ENCODE assay signal across 9 mouse cellular contexts in genomic region chr5:77433561-77433960, GRCm38 (mm10). TPM values are rescaled to one million over a fixed set of nuclear protein-coding genes. Genes with fewer than 3 reads are reported as not detected.
DNase-seq lines count a peak whose midpoint lies in the region; ATAC-seq and TF ChIP-seq lines count a peak whose summit lies in the region.
"Had no signal": no experiment of that assay in that cellular context is flagged by ENCODE, and none has a peak within 500 bp of the region (broad histone marks: within the 10 kb centered on the region; RNA-seq: fewer than 3 reads in every experiment).

No protein-coding gene starts in this region.

- H3K27ac ChIP-seq in layer of hippocampus, adult 2 months = no peak overlapping the region
- H3K27ac ChIP-seq in hindbrain, embryonic 11.5 days (ENCODE audit: low read depth, low read length) = no peak overlapping the region

- no peaks in the 10 kb centered on the region for H3K36me3 ChIP-seq in hindbrain, embryonic 11.5 days (ENCODE audit: control insufficient read depth, insufficient read depth, low read length)

- no peak overlapping the region for H3K4me2 ChIP-seq in hindbrain, embryonic 11.5 days (replicated peaks; ENCODE audit: low read depth, low read length)

- intact Hi-C loops in left cerebral cortex, postnatal 36 days (cut with DNase I) = no loop called here

- ATAC-seq in hindbrain, embryonic 11.5 days (ENCODE audit: low FRiP score) = no peak

- no peaks in the 10 kb centered on the region for H3K9me3 ChIP-seq in hindbrain, embryonic 11.5 days (ENCODE audit: control insufficient read depth, low read length)

- H3K4me3 ChIP-seq in layer of hippocampus, adult 2 months = no peak overlapping the region
- H3K4me3 ChIP-seq in hindbrain, embryonic 11.5 days (ENCODE audit: low read depth, low read length) = no peak overlapping the region

- DNase-seq in cerebellum, postnatal 14 days = peak; percentile 22 to 35
- DNase-seq in cerebellum, postnatal 4 days (ENCODE audit: low spot score in 2 of 2) = no peak
- DNase-seq in layer of hippocampus, adult 2 months (ENCODE audit: low spot score in 2 of 2) = peak; percentile 17 to 23
- no peak for DNase-seq in layer of hippocampus, postnatal 25 days (ENCODE audit: extremely low spot score in 1 of 2, low spot score in 1 of 2)
- peak; percentile 67 for DNase-seq in brain, adult 2 months (ENCODE audit: low read depth, low spot score)
- peak; percentile 46 to 63 for DNase-seq in left cerebral cortex, postnatal 36 days (ENCODE audit: low spot score in 2 of 2)
- DNase-seq in hindbrain, embryonic 11.5 days (ENCODE audit: low spot score) = no peak
- no peak for DNase-seq in spleen, adult 12 weeks (ENCODE audit: low spot score)
- DNase-seq: embryo, embryonic 11 days had no signal

- TF ChIP-seq CTCF in layer of hippocampus, adult 2 months (conservative IDR thresholded peaks at IDR 0.05) = no peak

- no peak overlapping the region for H3K9ac ChIP-seq in hindbrain, embryonic 11.5 days (ENCODE audit: low read depth, low read length)

- WGBS in hindbrain, embryonic 11.5 days = 79% methylated on average over 9 of the region's 9 CpGs

- no peaks in the 10 kb centered on the region for H3K27me3 ChIP-seq in hindbrain, embryonic 11.5 days (ENCODE audit: control insufficient read depth, insufficient read depth, low read length)

- H3K4me1 ChIP-seq in hindbrain, embryonic 11.5 days (replicated peaks; ENCODE audit: control insufficient read depth, insufficient read depth, low read length) = no peaks in the 10 kb centered on the region

RNA-seq across cellular contexts. Expression of gene Igfbp7, which starts 25.7 kb away (rescaled TPM):
- 10 to 100 TPM; 22.4 to 26.5 TPM for total RNA-seq in layer of hippocampus, adult 2 months (2021)
- total RNA-seq in layer of hippocampus, postnatal 25 days (2021) = 10 to 100 TPM; 31.2 to 33.6 TPM
- total RNA-seq in left cerebral cortex, postnatal 36 days (2021) = 10 to 100 TPM; 45.1 to 48.4 TPM
- 26.7 and 27.1 TPM in 2 replicates for polyA plus RNA-seq in hindbrain, embryonic 11.5 days (2014; fragmentation: Nextera tagmentation; extraction: Ambion mirVana)

Comparison
In these comparisons a context has a peak if more than half of its experiments do, and no peak if none do; other contexts are left out.
1. DNase-seq: peak in cerebellum, postnatal 14 days (2 of 2), layer of hippocampus, adult 2 months (2 of 2), brain, adult 2 months (single experiment) and left cerebral cortex, postnatal 36 days (2 of 2); none in cerebellum, postnatal 4 days (0 of 2), layer of hippocampus, postnatal 25 days (0 of 2), hindbrain, embryonic 11.5 days (single experiment) and spleen, adult 12 weeks (single experiment).